Mouse (Mus musculus) thymus, postnatal 25 days (tissue): Measurements from ENCODE around the gene Lrmp.
"Not testable (repeated sequence)": the region's sequence is repeated elsewhere in the genome, so short reads cannot be mapped to it uniquely, and the experiment has no call there.

Source experiments
- DNase-seq: peaks from one replicate; pipeline ENCODE4 v3.0.0; 2022

Gene Lrmp

GRCm38 (mm10) chr6:145115476-145116097 lies at the start of gene Lrmp:
Gene Lrmp, plus strand, starts transcription at chr6:145115653.
- DNase-seq = peak; percentile 63

GRCm38 (mm10) chr6:145066416-145066815 lies 49.0 kb upstream of the Lrmp start:
- DNase-seq = no peak

- DNase-seq = no peak
Observed at GRCm38 (mm10) chr6:145067679-145068078, 47.8 kb upstream of the Lrmp start.

GRCm38 (mm10) chr6:145069397-145069796 lies 46.1 kb upstream of the Lrmp start:
- DNase-seq = no peak

- no peak for DNase-seq
Observed at GRCm38 (mm10) chr6:145069921-145070320, 45.5 kb upstream of the Lrmp start.

GRCm38 (mm10) chr6:145074461-145074860 lies 41.0 kb upstream of the Lrmp start:
- DNase-seq = no peak

GRCm38 (mm10) chr6:145075088-145075547 lies 40.3 kb upstream of the Lrmp start:
- DNase-seq = no peak

- peak; percentile 46 for DNase-seq
Observed at GRCm38 (mm10) chr6:145075548-145076224, 39.8 kb upstream of the Lrmp start, which contains the start of gene Bcat1. Gene Bcat1, minus strand, starts transcription at chr6:145076184.

GRCm38 (mm10) chr6:145076286-145076685 lies 39.2 kb upstream of the Lrmp start:
- no peak for DNase-seq

- no peak for DNase-seq
Observed at GRCm38 (mm10) chr6:145079087-145079759, 36.2 kb upstream of the Lrmp start.

GRCm38 (mm10) chr6:145081721-145082120 lies 33.7 kb upstream of the Lrmp start:
- DNase-seq = no peak

- DNase-seq = no peak
Observed at GRCm38 (mm10) chr6:145084343-145085117, 30.9 kb upstream of the Lrmp start.

GRCm38 (mm10) chr6:145088451-145089113 lies 26.9 kb upstream of the Lrmp start:
- DNase-seq = peak; percentile 10

GRCm38 (mm10) chr6:145089373-145089772 lies 26.1 kb upstream of the Lrmp start:
- peak; percentile 28 for DNase-seq

GRCm38 (mm10) chr6:145090201-145090863 lies 25.1 kb upstream of the Lrmp start:
- peak; percentile 66 for DNase-seq

- peak; percentile 54 for DNase-seq
Observed at GRCm38 (mm10) chr6:145090928-145091327, 24.5 kb upstream of the Lrmp start.

GRCm38 (mm10) chr6:145091998-145092397 lies 23.5 kb upstream of the Lrmp start:
- no peak for DNase-seq

GRCm38 (mm10) chr6:145093038-145093622 lies 22.3 kb upstream of the Lrmp start:
- DNase-seq = not testable (repeated sequence)

GRCm38 (mm10) chr6:145094431-145094830 lies 21.0 kb upstream of the Lrmp start:
- no peak for DNase-seq

- peak; percentile 47 for DNase-seq
Observed at GRCm38 (mm10) chr6:145100923-145101322, 14.5 kb upstream of the Lrmp start.

GRCm38 (mm10) chr6:145104241-145104939 lies 11.1 kb upstream of the Lrmp start:
- DNase-seq = peak; percentile 51
